Mouse (Mus musculus) cortical plate, adult 2 months (tissue): Measurements from ENCODE around the gene Psmd2.

Source experiments
- CTCF ChIP-seq: fragments of 200-500 bp; IDR thresholded peaks from 2 replicates; pipeline ENCODE4 v1.5.1; 2011; ENCODE audit warnings: mild to moderate bottlenecking, control low read depth, low read length; ENCODE audit not compliant: insufficient read depth; ENCODE audit errors: extremely low read depth
- POLR2A ChIP-seq: fragments of 200-500 bp; IDR thresholded peaks from 2 replicates; pipeline ENCODE4 v1.6.1; 2011; ENCODE audit warnings: mild to moderate bottlenecking, low read length, control low read depth; ENCODE audit not compliant: insufficient read depth; ENCODE audit errors: extremely low read depth

DNA sequence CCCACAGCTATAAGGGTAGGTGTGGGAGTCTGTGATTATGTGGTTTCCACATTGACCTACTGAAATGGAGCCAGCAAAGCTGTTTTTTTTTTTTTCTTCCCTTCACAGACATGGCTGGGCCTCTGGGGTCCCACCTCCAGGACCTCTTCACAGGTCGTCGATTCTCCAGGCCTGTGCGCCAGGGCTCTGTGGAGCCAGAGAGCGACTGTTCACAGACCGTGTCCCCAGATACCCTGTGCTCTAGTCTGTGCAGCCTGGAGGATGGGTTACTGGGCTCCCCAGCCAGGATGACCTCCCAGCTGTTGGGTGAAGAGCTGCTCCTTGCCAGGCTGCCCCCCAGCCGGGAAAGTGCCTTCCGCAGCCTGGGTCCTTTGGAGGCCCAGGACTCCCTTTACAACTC lies 49.9 kb downstream of the Psmd2 start:
- TF ChIP-seq CTCF (no peak), POLR2A (no peak)
